Mouse (Mus musculus) lung, postnatal 0 days (tissue): ENCODE measurements around the gene Id3.

Experiments used
- CTCF ChIP-seq: IDR thresholded peaks from 2 replicates; pipeline ENCODE4 v1.5.1; 2016; ENCODE audit warnings: antibody characterized with exemption, mild to moderate bottlenecking
- EP300 ChIP-seq: IDR thresholded peaks from 2 replicates; pipeline ENCODE4 v1.6.1; 2016; ENCODE audit warnings: antibody characterized with exemption, mild to moderate bottlenecking, control low read depth

- no peak for TF ChIP-seq CTCF
- no peak for TF ChIP-seq EP300
These were observed 47.7 kb upstream of the Id3 start for GRCm38 (mm10) chr4:136095490-136096105.
